23 mouse cellular contexts compared by ENCODE assay signal in genomic region chr3:29446081-29446480, GRCm38 (mm10).
DNase-seq lines count a peak whose midpoint lies in the region; ATAC-seq and TF ChIP-seq lines count a peak whose summit lies in the region.
"Had no signal": no experiment of that assay in that cellular context is flagged by ENCODE, and none has a peak within 500 bp of the region (broad histone marks: within the 10 kb centered on the region; RNA-seq: fewer than 3 reads in every experiment).

No protein-coding gene starts in this region.

- H3K36me3 ChIP-seq in heart, embryonic 11.5 days (ENCODE audit: control insufficient read depth, insufficient read depth, low read length) = no peaks in the 10 kb centered on the region
- H3K36me3 ChIP-seq: forebrain, embryonic 10.5 days; hindbrain, embryonic 13.5 days; kidney, embryonic 15.5 days; midbrain, embryonic 10.5 days; neural tube, embryonic 15.5 days; stomach, embryonic 15.5 days had no signal

- no peaks in the 10 kb centered on the region for H3K9me3 ChIP-seq in heart, embryonic 11.5 days (replicated peaks; ENCODE audit: control insufficient read depth, low read length)
- H3K9me3 ChIP-seq: forebrain, embryonic 10.5 days; hindbrain, embryonic 13.5 days; kidney, embryonic 15.5 days; midbrain, embryonic 10.5 days; neural tube, embryonic 15.5 days; stomach, embryonic 15.5 days had no signal

- intact Hi-C loops in heart, postnatal 10 days (cut with DNase I) = no loop called here

- no peak overlapping the region for H3K4me2 ChIP-seq in heart, embryonic 11.5 days
- H3K4me2 ChIP-seq: hindbrain, embryonic 13.5 days; kidney, embryonic 15.5 days; liver, embryonic 11.5 days; neural tube, embryonic 15.5 days; stomach, embryonic 15.5 days had no signal

- no peak for TF ChIP-seq CTCF in layer of hippocampus, adult 2 months (conservative IDR thresholded peaks at IDR 0.05)

- H3K4me3 ChIP-seq in heart, embryonic 11.5 days (ENCODE audit: low read depth, low read length) = no peak overlapping the region
- no peak overlapping the region for H3K4me3 ChIP-seq in layer of hippocampus, adult 2 months
- H3K4me3 ChIP-seq: forebrain, embryonic 10.5 days; hindbrain, embryonic 13.5 days; kidney, embryonic 15.5 days; midbrain, embryonic 10.5 days; neural tube, embryonic 15.5 days; stomach, embryonic 15.5 days had no signal

- no peaks in the 10 kb centered on the region for H3K27me3 ChIP-seq in heart, embryonic 11.5 days (ENCODE audit: control insufficient read depth, insufficient read depth, low read length)
- H3K27me3 ChIP-seq: hindbrain, embryonic 13.5 days; kidney, embryonic 15.5 days; neural tube, embryonic 15.5 days; stomach, embryonic 15.5 days had no signal

- peak; percentile 1 to 3 for DNase-seq in heart, adult 18-20 months
- no peak for DNase-seq in heart, postnatal 4 days
- DNase-seq in heart, postnatal 10 days = peak; percentile 4 to 6
- no peak for DNase-seq in layer of hippocampus, adult 2 months (ENCODE audit: low spot score in 2 of 2)
- no peak for DNase-seq in layer of hippocampus, postnatal 14 days (ENCODE audit: low spot score in 2 of 2)
- DNase-seq in brain, adult 2 months (ENCODE audit: low read depth, low spot score) = peak; percentile 7
- no peak for DNase-seq in ovary, postnatal 10 days (ENCODE audit: low spot score)
- DNase-seq: adrenal gland, postnatal 36 days; cerebellum, adult 11-12 months; cerebellum, postnatal 10 days; gastrocnemius, postnatal 36 days; layer of hippocampus, postnatal 36 days; lung, adult 18-20 months; thymus, postnatal 25 days had no signal

- no peak overlapping the region for H3K9ac ChIP-seq in heart, embryonic 11.5 days (ENCODE audit: low read depth, low read length)
- H3K9ac ChIP-seq: hindbrain, embryonic 13.5 days; kidney, embryonic 15.5 days; neural tube, embryonic 15.5 days; stomach, embryonic 15.5 days had no signal

- H3K4me1 ChIP-seq in heart, embryonic 11.5 days (ENCODE audit: control insufficient read depth, insufficient read depth, low read length) = no peaks in the 10 kb centered on the region
- H3K4me1 ChIP-seq: kidney, embryonic 15.5 days; stomach, embryonic 15.5 days had no signal

- no peak for ATAC-seq in heart, embryonic 11.5 days (replicated peaks; ENCODE audit: insufficient number of reproducible peaks, low FRiP score, low TSS enrichment)
- ATAC-seq: CD4-positive, CD25-positive, alpha-beta regulatory T cell, adult 4 months had no signal

- 48% methylated on average over 3 of the region's 3 CpGs for WGBS in heart, embryonic 11.5 days (ENCODE audit: insufficient replicate concordance)

- no peak overlapping the region for H3K27ac ChIP-seq in heart, embryonic 11.5 days (ENCODE audit: low read depth, low read length)
- peak overlapping the region; percentile 74 for H3K27ac ChIP-seq in layer of hippocampus, adult 2 months
- H3K27ac ChIP-seq: forebrain, embryonic 10.5 days; hindbrain, embryonic 13.5 days; kidney, embryonic 15.5 days; midbrain, embryonic 10.5 days; neural tube, embryonic 15.5 days; stomach, embryonic 15.5 days had no signal

Comparison
In these comparisons a context has a peak if more than half of its experiments do, and no peak if none do; other contexts are left out.
1. DNase-seq: peak in heart, adult 18-20 months (2 of 2), heart, postnatal 10 days (2 of 2) and brain, adult 2 months (single experiment); none in heart, postnatal 4 days (single experiment), layer of hippocampus, adult 2 months (0 of 2), layer of hippocampus, postnatal 14 days (0 of 2) and ovary, postnatal 10 days (single experiment).